Mouse (Mus musculus): Measurements from ENCODE around the gene Olfr44. TPM values are rescaled to one million over a fixed set of nuclear protein-coding genes. Genes with fewer than 3 reads are reported as not detected.

Gene Olfr44
- polyA plus RNA-seq (2017; shearing (Covaris generic)): not detected

DNA sequence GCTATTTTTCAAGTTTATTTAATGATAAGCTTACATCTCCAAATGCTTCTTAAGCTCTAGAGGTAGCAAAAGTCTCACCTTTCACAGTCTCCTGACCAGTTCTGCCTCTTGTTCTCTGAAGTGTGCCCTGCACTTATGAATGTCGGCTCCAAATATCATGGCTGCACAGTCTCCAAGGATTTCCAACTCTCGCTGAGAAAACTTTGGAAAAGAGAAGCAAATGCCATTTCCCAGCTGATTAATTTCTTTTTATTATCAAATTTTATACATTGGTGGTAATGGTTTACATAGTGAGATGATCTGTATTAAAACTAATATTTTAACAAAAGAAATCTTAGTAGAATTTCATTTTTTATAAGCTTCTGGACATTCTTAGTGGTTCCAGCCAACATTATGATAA lies at the start of gene Olfr44:
Gene Olfr44, minus strand, starts transcription at position 101 of the 400 bp plus-strand sequence.
- ATAC-seq: no peak

DNA sequence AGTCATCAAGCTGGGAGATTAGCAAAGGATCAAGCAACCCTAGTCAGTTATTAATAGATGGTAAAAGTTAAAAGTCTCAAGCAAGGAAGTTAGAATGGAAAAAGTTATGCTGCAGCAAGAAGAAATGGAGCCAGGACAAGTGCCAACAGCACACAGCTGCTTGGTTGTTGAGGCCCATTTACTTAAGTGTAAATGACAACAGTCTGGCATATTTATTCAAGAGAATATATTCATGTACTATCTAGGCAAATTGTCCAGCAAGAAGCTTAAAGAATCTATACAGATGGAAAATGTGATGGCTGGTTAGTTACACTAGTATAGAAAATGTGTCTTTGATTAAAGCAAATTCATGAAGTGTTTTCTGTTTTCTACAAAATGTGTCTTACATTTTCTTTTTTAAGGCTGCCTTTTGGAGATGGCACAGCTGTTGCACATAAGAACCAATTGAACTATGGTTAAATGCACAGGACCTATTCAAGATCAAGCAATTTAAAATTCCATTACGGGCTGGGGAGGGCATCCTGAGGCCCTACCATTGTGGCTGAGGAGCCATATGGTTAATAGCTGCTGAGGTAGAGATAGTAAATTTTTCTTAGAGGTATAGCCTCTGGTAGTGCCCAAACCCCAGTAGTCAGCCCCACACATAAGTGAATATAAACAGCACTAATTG lies 30.0 kb upstream of the Olfr44 start:
- ATAC-seq: no peak

DNA sequence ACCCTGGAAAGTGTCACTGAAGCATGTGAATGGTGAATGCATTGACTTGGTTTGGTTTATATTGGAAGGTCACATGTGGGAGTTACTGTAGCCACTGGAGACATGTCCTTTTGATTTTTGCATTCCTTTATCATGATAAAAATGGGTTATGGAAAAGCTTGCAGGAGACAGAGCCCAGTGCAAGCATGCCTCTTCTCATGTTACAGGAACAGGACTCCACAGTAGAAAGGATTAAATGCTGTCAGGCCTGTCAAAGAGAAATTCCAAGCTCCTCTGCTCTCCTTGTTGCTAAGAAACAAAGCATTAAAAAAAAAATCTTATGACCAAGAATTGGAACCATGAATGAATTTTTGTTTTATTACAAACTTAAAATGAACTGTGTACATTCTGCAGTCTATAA lies 24.8 kb upstream of the Olfr44 start:
- no peak for ATAC-seq

DNA sequence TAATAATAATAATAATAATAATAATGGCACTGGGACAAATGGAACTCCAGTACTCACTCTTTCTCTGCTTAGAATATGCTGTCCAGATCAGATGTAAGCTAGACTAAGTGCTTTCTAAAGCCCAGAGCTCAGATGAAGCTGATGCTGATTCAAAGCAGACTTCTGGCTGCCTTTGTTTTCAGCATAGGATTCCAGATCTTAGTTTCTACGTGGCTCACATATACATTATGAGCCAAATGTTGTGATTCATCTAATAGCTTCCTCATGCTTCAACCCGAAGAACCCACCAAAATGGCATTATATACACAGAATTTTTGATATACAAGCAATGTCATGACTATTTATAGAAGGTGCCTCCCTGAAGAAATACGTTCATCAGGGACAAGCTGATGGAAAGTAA lies 21.7 kb upstream of the Olfr44 start, which contains the start of gene Olfr957:
Gene Olfr957, minus strand, starts transcription at position 279 of the 400 bp plus-strand sequence.
- ATAC-seq: no peak

GRCm38 (mm10) chr9:39509412-39509811 lies 15.6 kb upstream of the Olfr44 start:
- ATAC-seq: no peak

DNA sequence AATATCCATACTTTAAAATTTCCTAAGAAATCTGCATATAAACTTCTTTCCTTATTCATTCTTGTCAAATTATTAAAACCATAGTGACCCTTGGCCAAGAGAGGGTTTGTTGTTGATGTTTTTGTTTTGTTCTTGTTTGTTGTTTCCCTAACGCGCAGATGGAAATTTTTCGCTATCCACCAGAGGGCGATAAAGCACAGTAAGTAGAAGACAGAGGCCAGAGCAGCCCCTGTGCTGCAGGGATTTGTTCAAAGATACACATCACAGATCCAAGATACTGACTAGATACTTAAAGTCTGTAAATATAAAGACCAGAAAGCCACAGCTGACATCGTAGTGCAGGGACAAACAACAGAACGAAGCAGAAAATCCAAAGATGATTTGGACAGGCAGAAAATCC lies 15.2 kb upstream of the Olfr44 start:
- no peak for ATAC-seq

GRCm38 (mm10) chr9:39471844-39472243 lies 22.0 kb downstream of the Olfr44 start, which contains the start of gene Olfr955:
TSS of gene Olfr955 (minus strand) at chr9:39471944.
- ATAC-seq: no peak

DNA sequence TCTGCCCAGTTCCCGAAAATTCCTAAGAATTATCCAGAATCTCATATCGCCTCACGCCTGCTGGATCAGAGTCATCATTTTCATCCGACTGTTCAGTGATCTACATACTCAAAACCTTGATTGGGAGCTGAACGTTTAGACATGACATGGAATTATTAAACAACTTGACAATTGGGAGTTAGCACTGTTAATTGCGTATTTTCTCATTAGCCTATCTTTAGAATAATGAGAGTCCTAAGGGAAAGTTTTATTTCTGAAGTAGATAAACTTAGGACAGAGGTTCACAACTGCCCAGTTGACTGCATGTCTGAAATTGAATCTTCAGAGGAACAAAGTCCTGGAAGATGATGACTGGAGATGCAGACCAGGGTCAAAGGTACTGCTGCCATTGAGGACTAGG lies 37.4 kb downstream of the Olfr44 start, which contains the start of gene Olfr954:
Gene Olfr954, plus strand, starts transcription at position 301 of the 400 bp plus-strand sequence.
- no peak for ATAC-seq

Other genes with a start within 250 kb of the Olfr44 start
- gene Olfr1537, start 244.0 kb downstream of the Olfr44 start, polyA plus RNA-seq (2017; shearing (Covaris generic)): not detected
- gene Olfr945, start 217.2 kb downstream of the Olfr44 start, polyA plus RNA-seq (2017; shearing (Covaris generic)): not detected
- gene Olfr948, start 167.9 kb downstream of the Olfr44 start, polyA plus RNA-seq (2017; shearing (Covaris generic)): not detected
- gene Olfr951, start 106.6 kb downstream of the Olfr44 start, polyA plus RNA-seq (2017; shearing (Covaris generic)): not detected
- gene Olfr952, start 66.8 kb downstream of the Olfr44 start, polyA plus RNA-seq (2017; shearing (Covaris generic)): not detected
- gene Olfr954, start 37.3 kb downstream of the Olfr44 start, polyA plus RNA-seq (2017; shearing (Covaris generic)): under 1 TPM in 1 of 2 experiments, not detected in 1; 0.16 TPM
- gene Olfr955, start 22.1 kb downstream of the Olfr44 start, polyA plus RNA-seq (2017; shearing (Covaris generic)): not detected
- gene Olfr957, start 21.8 kb upstream of the Olfr44 start, polyA plus RNA-seq (2017; shearing (Covaris generic)): not detected
- gene Olfr958, start 60.1 kb upstream of the Olfr44 start, polyA plus RNA-seq (2017; shearing (Covaris generic)): not detected
- not detected for gene Olfr959, start 81.6 kb upstream of the Olfr44 start, polyA plus RNA-seq (2017; shearing (Covaris generic))
- gene AW551984, start 110.4 kb upstream of the Olfr44 start, polyA plus RNA-seq (2017; shearing (Covaris generic)): not detected
- not detected for gene Olfr148, start 116.7 kb upstream of the Olfr44 start, polyA plus RNA-seq (2017; shearing (Covaris generic))
- not detected for gene Olfr960, start 127.4 kb upstream of the Olfr44 start, polyA plus RNA-seq (2017; shearing (Covaris generic))
- gene Olfr961, start 151.1 kb upstream of the Olfr44 start, polyA plus RNA-seq (2017; shearing (Covaris generic)): under 1 TPM in 1 of 2 experiments, not detected in 1; 0.18 TPM
- gene Olfr963, start 173.2 kb upstream of the Olfr44 start, polyA plus RNA-seq (2017; shearing (Covaris generic)): not detected
- gene Olfr149, start 213.1 kb upstream of the Olfr44 start, polyA plus RNA-seq (2017; shearing (Covaris generic)): under 1 TPM in 1 of 2 experiments, not detected in 1; 0.44 TPM
- not detected for gene Olfr965, start 217.4 kb upstream of the Olfr44 start, polyA plus RNA-seq (2017; shearing (Covaris generic))
- not detected for gene Olfr150, start 237.0 kb upstream of the Olfr44 start, polyA plus RNA-seq (2017; shearing (Covaris generic))